ENCODE assay signal across 25 mouse cellular contexts in the genomic region with DNA sequence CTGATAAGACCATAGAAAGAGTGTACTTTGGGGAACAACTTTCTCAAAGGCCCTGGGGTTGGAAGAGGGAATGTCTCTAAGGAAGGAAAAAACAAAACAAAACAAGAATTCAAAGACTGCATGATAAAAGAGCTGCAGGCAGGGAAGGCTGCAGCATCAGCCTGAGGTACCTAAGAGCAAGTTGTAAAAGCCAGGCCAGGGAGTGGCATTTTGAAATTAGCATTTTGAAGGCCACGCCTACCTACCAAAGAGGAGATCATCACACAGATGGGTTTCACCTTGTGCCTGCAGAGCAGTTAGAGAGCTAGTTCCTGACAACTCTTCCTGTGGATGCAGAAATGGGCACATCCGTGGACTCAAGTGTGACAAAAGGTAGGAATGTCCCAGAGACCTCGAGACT. TPM values are rescaled to one million over a fixed set of nuclear protein-coding genes. Genes with fewer than 3 reads are reported as not detected.
DNase-seq lines count a peak whose midpoint lies in the region; ATAC-seq and TF ChIP-seq lines count a peak whose summit lies in the region.
"Had no signal": no experiment of that assay in that cellular context is flagged by ENCODE, and none has a peak within 500 bp of the region (broad histone marks: within the 10 kb centered on the region; RNA-seq: fewer than 3 reads in every experiment).

No protein-coding gene starts in this region.

- no peak for ATAC-seq in liver, embryonic 12.5 days
- 0 out of 2 replicates have a peak, but pooled peaks have one; percentile 36 for ATAC-seq in megakaryocyte-erythroid progenitor cell, adult 5-6 weeks (replicated peaks; ENCODE audit: low FRiP score, low TSS enrichment, poor library complexity, severe bottlenecking)
- ATAC-seq: forebrain, embryonic 14.5 days; forebrain, postnatal 0 days; hindbrain, embryonic 16.5 days; intestine, embryonic 15.5 days had no signal

- DNase-seq in liver (no peak), ES-E14 (ENCODE audit: low read depth, low spot score) (no peak)
- DNase-seq in kidney, adult 9 months, result no peak
- no peak for DNase-seq in adrenal gland, postnatal 25 days
- DNase-seq: adrenal gland, postnatal 10 days; B cell, adult 2 months; cerebellum, adult 11 months; cerebellum, adult 2 months; cerebellum, adult 9-11 months; cerebellum, postnatal 25 days; forebrain, postnatal 0 days; gastrocnemius, adult 2 months; gastrocnemius, postnatal 14 days; heart, adult 11 months had no signal

- no peak overlapping the region for H3K4me3 ChIP-seq in liver, embryonic 12.5 days
- no peak overlapping the region; a peak in 1 of 4 replicates for H3K4me3 ChIP-seq in ES-E14 (ENCODE audit: insufficient read depth in 1 of 2, low read depth in 1 of 2, low read length in 2 of 2, poor library complexity in 1 of 2, severe bottlenecking in 1 of 2)
- H3K4me3 ChIP-seq: embryonic facial prominence, embryonic 12.5 days; embryonic facial prominence, embryonic 15.5 days; gastrocnemius, adult 2 months; hindbrain, embryonic 10.5 days; hindbrain, embryonic 13.5 days; intestine, embryonic 15.5 days had no signal

- peak overlapping the region; percentile 3; the same call in 1 of the 2 replicates for H3K27ac ChIP-seq in liver, embryonic 12.5 days
- peak overlapping the region; percentile 55; the same call in 1 of the 2 replicates for H3K27ac ChIP-seq in ES-E14 (ENCODE audit: insufficient read depth, low read depth, low read length, poor library complexity, severe bottlenecking)
- H3K27ac ChIP-seq: embryonic facial prominence, embryonic 12.5 days; embryonic facial prominence, embryonic 15.5 days; hindbrain, embryonic 10.5 days; hindbrain, embryonic 13.5 days; intestine, embryonic 15.5 days had no signal

- no peaks in the 10 kb centered on the region for H3K9me3 ChIP-seq in liver, embryonic 12.5 days (replicated peaks)
- H3K9me3 ChIP-seq in ES-E14 (ENCODE audit: control insufficient read depth, insufficient read depth, low read depth, low read length), result no peaks in the 10 kb centered on the region
- H3K9me3 ChIP-seq: embryonic facial prominence, embryonic 12.5 days; embryonic facial prominence, embryonic 15.5 days; hindbrain, embryonic 10.5 days; hindbrain, embryonic 13.5 days; intestine, embryonic 15.5 days had no signal

- peaks cover 9% of the 10 kb centered on the region for H3K36me3 ChIP-seq in liver, embryonic 12.5 days
- peaks cover 6% of the 10 kb centered on the region; the same call in 1 of the 2 replicates for H3K36me3 ChIP-seq in ES-E14 (ENCODE audit: control insufficient read depth, insufficient read depth, low read length, poor library complexity, severe bottlenecking)
- H3K36me3 ChIP-seq: embryonic facial prominence, embryonic 12.5 days; embryonic facial prominence, embryonic 15.5 days; hindbrain, embryonic 13.5 days; intestine, embryonic 15.5 days had no signal

- peaks cover 67% of the 10 kb centered on the region for H3K4me1 ChIP-seq in liver, embryonic 12.5 days
- H3K4me1 ChIP-seq in ES-E14 (ENCODE audit: control insufficient read depth in 2 of 2, insufficient read depth in 2 of 2, low read length in 2 of 2, poor library complexity in 1 of 2), result peaks cover 5 to 27% of the 10 kb centered on the region in 2 experiments
- H3K4me1 ChIP-seq: hindbrain, embryonic 13.5 days had no signal

- H3K9ac ChIP-seq in liver, embryonic 12.5 days, result no peak overlapping the region
- H3K9ac ChIP-seq in ES-E14 (ENCODE audit: insufficient read depth, low read depth, low read length, poor library complexity, severe bottlenecking), result no peak overlapping the region
- H3K9ac ChIP-seq: embryonic facial prominence, embryonic 12.5 days; embryonic facial prominence, embryonic 15.5 days; forebrain, postnatal 0 days; hindbrain, embryonic 13.5 days; intestine, embryonic 15.5 days had no signal

- no peaks in the 10 kb centered on the region for H3K27me3 ChIP-seq in liver, embryonic 12.5 days (replicated peaks)
- H3K27me3 ChIP-seq: CH12.LX; embryonic facial prominence, embryonic 12.5 days; embryonic facial prominence, embryonic 15.5 days; intestine, embryonic 15.5 days had no signal

- in situ Hi-C loops in ES-E14 (cut with MboI; ENCODE audit: low sequenced_read_pairs in 2 of 2, unreplicated experiment in 2 of 2), result no loop called here

- no peak overlapping the region for H3K4me2 ChIP-seq in liver, embryonic 12.5 days
- H3K4me2 ChIP-seq: embryonic facial prominence, embryonic 12.5 days; embryonic facial prominence, embryonic 15.5 days; heart, embryonic 11.5 days; hindbrain, embryonic 13.5 days; intestine, embryonic 15.5 days had no signal

- 66% methylated on average over 3 of the region's 3 CpGs for WGBS in liver, embryonic 12.5 days (ENCODE audit: insufficient replicate concordance)

TF ChIP-seq in ES-E14, 5 proteins besides CTCF, POLR2A, EP300 and RAD21:
- no peak for TF ChIP-seq MAFK (IDR thresholded peaks at IDR 0.05; ENCODE audit: insufficient read depth, low read depth, low read length)
- no peak for TF ChIP-seq ZNF384 (IDR thresholded peaks at IDR 0.05; ENCODE audit: low read depth, low read length)
- TF ChIP-seq CHD2 (IDR thresholded peaks at IDR 0.05; ENCODE audit: low read depth, low read length), result no peak
- no peak for TF ChIP-seq HCFC1 (IDR thresholded peaks at IDR 0.05; ENCODE audit: borderline replicate concordance, insufficient read depth, low read length)
- no peak for TF ChIP-seq ZC3H11A (IDR thresholded peaks at IDR 0.05; ENCODE audit: borderline replicate concordance, low read depth, low read length)

RNA-seq across cellular contexts. Expression of a gene that starts 59.2 kb away (rescaled TPM):
- polyA plus RNA-seq in liver, embryonic 12.5 days (2016; fragmentation: Nextera tagmentation; extraction: Ambion mirVana), result 8.8 and 10.2 TPM in 2 replicates
- total RNA-seq in ES-E14 (2012; rRNA removed), result 14.7 and 16.5 TPM in 2 replicates
- 94.3 and 100 TPM in 2 replicates for total RNA-seq in megakaryocyte-erythroid progenitor cell, adult 5-6 weeks (2014; fragmentation: Nextera tagmentation)
- 25.3 and 43.6 TPM in 2 replicates for total RNA-seq in megakaryocyte-erythroid progenitor cell, adult 5-6 weeks (2017)
- 78.2 and 87.2 TPM in 2 replicates for total RNA-seq in adrenal gland, postnatal 25 days (2021)
